Mouse (Mus musculus): ENCODE results near the gene Thap7. TPM values are rescaled to one million over a fixed set of nuclear protein-coding genes. Genes with fewer than 3 reads are reported as not detected.
"Not testable (repeated sequence)": the region's sequence is repeated elsewhere in the genome, so short reads cannot be mapped to it uniquely, and the experiment has no call there.

Thap7 gene
- polyA plus RNA-seq, 1 experiment from 2014 or later: 51.7 TPM

DNA sequence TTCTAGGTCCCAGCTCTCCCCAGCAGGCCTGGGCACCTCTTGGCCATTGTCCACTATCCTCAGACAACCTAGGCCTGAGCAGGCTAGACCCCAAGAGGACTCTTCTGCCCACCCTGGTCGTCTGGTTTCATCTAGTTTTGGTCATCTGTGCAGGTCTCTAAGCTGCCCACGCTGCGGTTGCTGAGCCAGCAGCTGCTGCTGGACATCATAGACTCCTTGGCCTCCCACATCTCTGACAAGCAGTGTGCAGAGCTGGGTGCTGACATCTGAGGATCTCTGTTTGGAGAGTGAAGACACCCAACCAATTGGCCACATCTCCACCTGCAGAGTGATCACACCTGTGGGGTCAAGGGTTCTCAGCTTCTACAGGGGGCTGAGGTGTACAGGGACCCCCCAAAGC is 5.4 kb downstream of the Thap7 start:
- H3K36me3 ChIP-seq (replicated peaks): peaks cover 87% of the 10 kb centered on the region
- peaks cover 16% of the 10 kb centered on the region for H3K4me1 ChIP-seq
- H3K4me3 ChIP-seq: no peak overlapping the region
- no peaks in the 10 kb centered on the region for H3K27me3 ChIP-seq (ENCODE audit: poor library complexity, severe bottlenecking)
- no peaks in the 10 kb centered on the region for H3K9me3 ChIP-seq
- H3K27ac ChIP-seq: no peak overlapping the region
- DNase-seq (ENCODE audit: extremely low spot score, low spot score): no peak
- WGBS: 86% methylated on average over 3 of the region's 3 CpGs

DNA sequence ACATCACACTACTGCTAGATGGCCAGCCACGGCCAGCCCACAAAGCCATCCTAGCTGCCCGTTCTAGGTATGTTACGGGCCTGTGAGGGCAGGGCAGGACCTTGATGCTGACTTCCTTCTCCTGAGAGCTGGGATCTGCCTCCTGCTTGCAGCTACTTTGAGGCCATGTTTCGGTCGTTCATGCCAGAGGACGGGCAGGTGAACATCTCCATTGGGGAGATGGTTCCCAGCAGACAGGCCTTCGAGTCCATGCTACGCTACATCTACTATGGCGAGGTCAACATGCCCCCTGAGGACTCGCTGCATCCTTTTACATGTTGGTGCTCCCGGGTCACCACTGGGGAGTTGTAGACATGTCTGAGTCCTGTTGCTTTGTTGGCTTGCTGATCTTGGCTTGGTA is 6.8 kb downstream of the Thap7 start:
- no peaks in the 10 kb centered on the region for H3K9me3 ChIP-seq
- H3K36me3 ChIP-seq (replicated peaks): peaks cover 98% of the 10 kb centered on the region
- H3K4me3 ChIP-seq: no peak overlapping the region
- peaks cover 3% of the 10 kb centered on the region; the same call in 1 of the 2 replicates for H3K4me1 ChIP-seq
- no peaks in the 10 kb centered on the region for H3K27me3 ChIP-seq (ENCODE audit: poor library complexity, severe bottlenecking)
- WGBS: 91% methylated on average over 11 of the region's 11 CpGs
- DNase-seq (ENCODE audit: extremely low spot score, low spot score): no peak
- H3K27ac ChIP-seq: no peak overlapping the region

DNA sequence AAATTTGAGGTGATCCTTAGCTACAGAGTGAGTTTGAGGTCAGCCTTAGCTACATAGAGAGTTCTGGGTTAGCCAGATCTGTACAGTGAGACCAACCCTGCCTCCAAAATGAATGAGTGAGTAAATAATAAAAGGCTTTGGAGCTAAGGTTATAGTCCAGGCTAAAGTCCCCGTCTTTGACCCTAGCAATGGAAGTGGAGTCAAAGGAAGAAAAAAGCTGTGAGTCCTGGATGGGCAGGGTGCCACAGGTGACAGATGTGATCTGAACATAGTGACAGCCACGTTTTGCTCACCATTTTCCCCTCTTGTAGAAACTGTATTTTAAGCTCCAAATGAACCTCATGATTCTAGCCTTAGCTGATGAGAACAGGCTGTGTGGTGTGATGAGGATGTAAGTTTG is 12.0 kb downstream of the Thap7 start:
- H3K9me3 ChIP-seq: no peaks in the 10 kb centered on the region
- H3K27me3 ChIP-seq (ENCODE audit: poor library complexity, severe bottlenecking): no peaks in the 10 kb centered on the region
- no peak overlapping the region for H3K27ac ChIP-seq
- DNase-seq (ENCODE audit: extremely low spot score, low spot score): no peak
- H3K36me3 ChIP-seq (replicated peaks): peaks cover 98% of the 10 kb centered on the region
- no peaks in the 10 kb centered on the region for H3K4me1 ChIP-seq
- 84% methylated on average over 2 of the region's 2 CpGs for WGBS
- H3K4me3 ChIP-seq: no peak overlapping the region

DNA sequence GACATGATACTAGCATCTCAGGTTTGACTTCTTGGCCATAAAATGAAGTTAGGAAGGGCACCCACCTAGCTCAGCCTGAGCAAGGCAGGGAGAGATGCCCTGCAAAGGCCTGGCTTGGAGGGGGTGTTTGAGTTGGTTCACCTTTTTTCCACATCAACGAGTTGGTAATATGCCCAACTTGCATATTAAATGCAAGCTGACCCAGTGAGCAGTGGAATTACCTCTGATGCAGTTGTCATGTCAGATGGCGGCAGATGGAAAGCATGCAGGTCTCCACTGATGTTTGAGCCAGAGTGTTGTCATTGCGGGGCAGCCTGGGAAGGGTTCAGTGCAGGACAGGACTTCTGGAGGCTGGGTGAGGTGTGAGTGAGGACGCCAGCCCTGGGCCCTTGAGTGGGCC is 19.5 kb downstream of the Thap7 start:
- peaks cover 55% of the 10 kb centered on the region for H3K36me3 ChIP-seq (replicated peaks)
- no peaks in the 10 kb centered on the region for H3K27me3 ChIP-seq (ENCODE audit: poor library complexity, severe bottlenecking)
- DNase-seq (ENCODE audit: extremely low spot score, low spot score): no peak
- no peak overlapping the region for H3K27ac ChIP-seq
- H3K4me1 ChIP-seq: peaks cover 15% of the 10 kb centered on the region
- H3K4me3 ChIP-seq: no peak overlapping the region
- WGBS: 90% methylated on average over 4 of the region's 4 CpGs
- no peaks in the 10 kb centered on the region for H3K9me3 ChIP-seq

DNA sequence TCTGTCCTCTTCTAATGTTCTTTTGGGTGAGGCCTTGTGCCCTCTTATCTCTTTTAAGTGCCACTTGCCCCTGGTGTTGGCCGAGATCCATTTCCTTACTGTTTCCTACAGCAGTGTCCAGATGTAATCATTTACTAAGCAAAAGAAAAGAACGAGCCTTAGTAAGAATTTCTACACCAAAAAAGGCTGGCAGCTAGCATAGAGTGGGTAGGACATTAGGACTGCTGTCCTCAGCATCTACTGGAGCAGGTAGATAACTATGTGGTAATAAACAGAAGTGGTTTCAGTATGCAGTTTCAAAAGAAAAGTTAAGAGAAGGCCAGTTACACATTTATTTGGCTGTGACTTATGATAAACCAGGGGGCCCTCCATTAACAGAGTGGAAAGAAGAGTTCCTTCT is 20.2 kb downstream of the Thap7 start:
- no peak for DNase-seq (ENCODE audit: extremely low spot score, low spot score)
- peaks cover 48% of the 10 kb centered on the region for H3K36me3 ChIP-seq (replicated peaks)
- H3K27me3 ChIP-seq (ENCODE audit: poor library complexity, severe bottlenecking): no peaks in the 10 kb centered on the region
- 92% methylated on average over 2 of the region's 2 CpGs for WGBS
- H3K9me3 ChIP-seq: no peaks in the 10 kb centered on the region
- H3K4me1 ChIP-seq: peaks cover 15% of the 10 kb centered on the region
- no peak overlapping the region for H3K27ac ChIP-seq
- H3K4me3 ChIP-seq: no peak overlapping the region

DNA sequence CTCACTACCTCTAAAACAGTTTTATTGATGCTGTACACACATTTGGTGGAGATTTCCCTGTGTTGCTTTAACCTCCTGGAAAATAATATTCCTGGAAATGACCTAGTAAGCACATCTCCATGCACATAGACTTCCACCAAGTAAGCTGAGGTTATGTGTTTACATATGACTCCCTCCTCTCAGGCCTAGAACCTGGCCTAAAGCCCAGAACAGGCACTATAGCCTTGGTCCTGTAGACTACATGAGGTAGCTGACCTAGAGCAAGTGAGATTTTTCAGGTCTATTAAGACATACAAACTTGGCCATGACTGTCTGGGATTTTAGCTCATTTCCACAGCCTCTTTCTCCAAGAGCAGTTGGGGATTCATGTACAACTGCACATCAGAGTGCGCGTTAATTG is 20.8 kb downstream of the Thap7 start:
- Histone ChIP-seq H3K9me3 (no peaks in the 10 kb centered on the region), H3K4me1 (peaks cover 15% of the 10 kb centered on the region), H3K36me3 (replicated peaks) (peaks cover 42% of the 10 kb centered on the region), H3K27ac (no peak overlapping the region), H3K4me3 (peak overlapping the region; percentile 68; the same call in 1 of the 2 replicates), H3K27me3 (ENCODE audit: poor library complexity, severe bottlenecking) (no peaks in the 10 kb centered on the region)
- no peak for DNase-seq (ENCODE audit: extremely low spot score, low spot score)
- 97% methylated on average over 2 of the region's 2 CpGs for WGBS

DNA sequence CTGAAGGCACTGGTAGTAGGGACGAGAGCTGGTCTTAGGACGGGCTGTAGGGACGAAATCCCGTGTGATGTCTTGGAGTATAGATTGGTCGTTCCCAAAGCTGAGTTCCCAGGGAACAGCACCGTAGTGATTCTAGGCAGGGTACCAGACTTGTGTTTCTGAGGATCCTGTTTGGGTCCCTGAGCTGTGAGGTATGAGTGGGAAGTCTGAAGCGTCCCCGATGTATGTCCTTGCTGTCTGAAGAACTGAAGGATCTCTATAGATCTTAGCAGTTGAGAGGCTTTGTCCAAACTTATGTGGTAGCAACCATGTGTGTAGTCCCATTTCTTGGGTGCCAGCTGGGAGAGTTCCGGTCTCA is 21.7 kb downstream of the Thap7 start:
- Histone ChIP-seq H3K27me3 (ENCODE audit: poor library complexity, severe bottlenecking) (no peaks in the 10 kb centered on the region), H3K4me3 (peak overlapping the region; percentile 68), H3K27ac (peak overlapping the region; percentile 92), H3K9me3 (no peaks in the 10 kb centered on the region), H3K36me3 (replicated peaks) (peaks cover 33% of the 10 kb centered on the region), H3K4me1 (peaks cover 15% of the 10 kb centered on the region)
- DNase-seq (ENCODE audit: extremely low spot score, low spot score): no peak
- WGBS: 15% methylated on average over 9 of the region's 9 CpGs

DNA sequence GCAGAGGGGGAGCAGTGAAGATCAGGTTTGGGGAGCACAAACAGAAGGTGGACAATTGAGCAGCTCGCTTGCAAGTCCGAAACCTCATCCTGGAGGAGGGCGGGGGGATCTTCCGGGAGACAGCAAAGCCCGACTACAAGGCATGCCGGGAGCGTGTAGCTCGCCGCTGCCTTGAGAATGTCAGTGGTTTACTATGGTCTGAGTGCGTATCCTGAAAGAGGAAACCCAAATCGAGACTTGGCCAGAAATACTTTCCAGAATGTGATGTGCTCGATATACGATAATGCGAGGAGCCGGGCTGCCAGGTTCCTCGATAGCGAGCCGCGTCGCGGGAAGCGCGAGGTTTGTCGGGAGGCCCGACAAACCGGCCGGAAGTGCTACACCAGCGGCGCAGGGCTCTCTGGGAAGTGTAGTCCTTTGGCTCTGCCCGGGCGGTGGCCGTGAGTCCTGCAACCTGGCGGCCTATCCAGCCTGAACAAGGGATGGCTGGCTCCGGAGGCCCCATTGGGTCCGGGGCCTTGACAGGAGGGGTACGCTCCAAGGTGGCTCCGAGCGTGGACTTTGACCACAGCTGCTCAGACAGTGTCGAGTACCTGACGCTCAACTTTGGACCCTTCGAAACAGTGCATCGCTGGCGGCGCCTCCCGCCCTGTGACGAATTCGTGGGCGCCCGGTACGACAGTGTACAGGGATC is 22.2 kb downstream of the Thap7 start, which contains the start of gene Lztr1:
Lztr1 (plus strand) TSS at position 143 of the 694 bp plus-strand sequence.
- peak; percentile 90 for DNase-seq (ENCODE audit: extremely low spot score, low spot score)
- peak within 1 kb of the TSS; percentile 92 for H3K27ac ChIP-seq
- WGBS: under 1% methylated on average over 50 of the region's 50 CpGs
- H3K4me1 ChIP-seq: peaks cover 15% of the 10 kb centered on the region
- no peaks in the 10 kb centered on the region for H3K27me3 ChIP-seq (ENCODE audit: poor library complexity, severe bottlenecking)
- H3K9me3 ChIP-seq: no peaks in the 10 kb centered on the region
- H3K36me3 ChIP-seq (replicated peaks): peaks cover 28% of the 10 kb centered on the region
- peak within 1 kb of the TSS; percentile 68 for H3K4me3 ChIP-seq

DNA sequence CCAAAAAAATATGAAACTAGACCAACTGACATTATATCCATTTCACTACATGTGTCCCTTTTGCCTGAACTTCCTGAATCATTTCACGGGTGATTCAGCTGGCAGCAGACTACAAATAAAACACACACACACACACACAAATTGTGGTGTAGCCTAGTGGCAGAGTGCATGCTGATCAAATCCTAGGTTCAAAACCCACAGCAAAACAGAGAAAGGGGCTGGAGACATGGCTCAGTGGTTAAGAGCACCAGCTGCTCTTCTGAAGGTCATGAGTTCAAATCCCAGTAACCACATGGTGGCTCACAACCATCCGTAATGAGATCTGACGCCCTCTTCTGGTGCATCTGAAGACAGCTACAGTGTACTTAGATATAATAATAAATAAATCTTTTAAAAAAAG is 22.9 kb downstream of the Thap7 start:
- Histone ChIP-seq H3K4me1 (peaks cover 15% of the 10 kb centered on the region), H3K36me3 (replicated peaks) (peaks cover 21% of the 10 kb centered on the region), H3K4me3 (peak overlapping the region; percentile 68), H3K27ac (peak overlapping the region; percentile 92)
- not testable (repeated sequence) for H3K27me3 ChIP-seq (ENCODE audit: poor library complexity, severe bottlenecking); DNase-seq (ENCODE audit: extremely low spot score, low spot score); H3K9me3 ChIP-seq
- 32% methylated on average over 3 of the region's 3 CpGs for WGBS

DNA sequence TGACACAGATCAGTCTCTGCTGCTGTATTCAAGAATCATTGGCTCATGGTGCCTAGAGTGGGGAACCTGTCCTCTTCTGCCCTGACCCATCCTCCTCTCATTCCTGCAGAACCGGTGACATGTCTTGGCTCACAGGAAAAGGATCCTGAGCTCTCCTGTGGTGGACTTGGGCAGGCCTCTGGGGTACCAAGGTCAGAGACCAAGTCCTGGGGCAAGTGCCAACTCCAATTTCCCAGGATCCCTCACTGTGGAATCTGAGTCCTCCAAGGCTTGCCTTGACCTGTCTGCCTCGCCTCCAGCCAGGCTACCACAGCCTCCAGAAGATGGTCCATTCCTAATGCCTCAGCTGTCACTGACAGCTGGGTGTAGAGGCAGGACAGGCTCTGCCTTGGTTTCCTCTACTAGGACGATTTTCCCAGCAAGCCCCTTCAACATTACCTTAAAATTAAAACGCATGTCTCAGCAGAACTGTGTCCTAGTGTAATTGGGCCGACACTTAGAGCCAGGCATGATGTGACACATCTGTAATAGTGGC is 23.9 kb downstream of the Thap7 start:
- Histone ChIP-seq H3K27ac (no peak overlapping the region), H3K36me3 (replicated peaks) (peaks cover 12% of the 10 kb centered on the region), H3K4me3 (no peak overlapping the region), H3K27me3 (ENCODE audit: poor library complexity, severe bottlenecking) (no peaks in the 10 kb centered on the region), H3K9me3 (no peaks in the 10 kb centered on the region), H3K4me1 (peaks cover 15% of the 10 kb centered on the region)
- 84% methylated on average over 5 of the region's 5 CpGs for WGBS
- DNase-seq (ENCODE audit: extremely low spot score, low spot score): no peak

DNA sequence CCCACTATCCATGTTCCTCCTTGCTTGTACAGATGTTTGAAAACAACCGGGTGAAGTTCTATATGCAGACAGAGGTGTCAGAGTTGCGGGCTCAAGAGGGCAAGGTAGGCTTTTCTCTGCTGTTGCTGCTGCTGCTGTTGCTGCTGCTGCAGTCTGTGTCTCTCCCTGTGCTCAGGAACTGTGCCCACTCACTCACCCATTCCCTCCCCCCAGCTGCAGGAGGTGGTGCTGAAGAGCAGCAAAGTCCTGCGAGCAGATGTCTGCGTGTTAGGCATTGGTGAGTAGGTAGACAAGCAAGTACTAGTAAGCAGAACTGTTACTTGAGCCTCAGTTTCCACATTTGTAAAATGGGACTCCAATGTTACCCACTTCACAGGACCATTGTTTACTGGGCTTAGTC is 28.3 kb downstream of the Thap7 start:
- peaks cover 17% of the 10 kb centered on the region for H3K4me1 ChIP-seq
- no peaks in the 10 kb centered on the region for H3K9me3 ChIP-seq
- WGBS: 82% methylated on average over 4 of the region's 4 CpGs
- H3K36me3 ChIP-seq (replicated peaks): no peaks in the 10 kb centered on the region
- H3K4me3 ChIP-seq: no peak overlapping the region
- DNase-seq (ENCODE audit: extremely low spot score, low spot score): no peak
- H3K27me3 ChIP-seq (ENCODE audit: poor library complexity, severe bottlenecking): no peaks in the 10 kb centered on the region
- no peak overlapping the region for H3K27ac ChIP-seq

DNA sequence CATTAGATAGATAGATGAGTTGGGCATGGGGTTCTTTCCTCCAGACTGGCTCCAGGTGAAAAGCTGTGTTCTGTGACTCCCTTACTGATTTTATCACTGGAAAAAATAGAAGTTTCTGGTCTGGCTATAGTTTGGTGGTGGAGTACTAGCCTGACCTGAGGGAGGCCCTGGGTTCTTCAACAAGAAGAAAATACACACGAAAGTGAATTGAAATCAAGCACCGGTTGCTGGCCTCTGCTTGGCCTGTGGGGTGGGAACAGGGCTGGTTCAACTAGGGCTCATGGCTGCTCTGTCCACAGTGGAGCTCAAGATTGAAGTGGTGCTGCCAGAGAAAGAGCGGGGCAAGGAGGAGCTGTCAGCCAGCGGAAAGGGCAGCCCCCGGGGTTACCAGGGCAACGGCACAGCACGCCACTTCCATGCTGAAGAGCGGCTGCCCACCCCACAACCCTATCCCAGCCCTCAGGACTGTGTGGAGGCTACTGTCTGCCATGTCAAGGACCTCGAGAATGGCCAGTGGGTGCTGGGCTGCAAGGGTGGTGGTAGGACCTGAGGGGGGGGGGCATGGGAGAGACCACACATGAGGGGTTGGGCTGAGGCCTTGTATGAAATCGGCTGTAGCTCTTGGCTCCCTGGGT is 31.6 kb downstream of the Thap7 start:
- H3K4me1 ChIP-seq: peaks cover 25% of the 10 kb centered on the region
- H3K4me3 ChIP-seq: peak overlapping the region; percentile 27
- no peaks in the 10 kb centered on the region for H3K27me3 ChIP-seq (ENCODE audit: poor library complexity, severe bottlenecking)
- H3K36me3 ChIP-seq (replicated peaks): no peaks in the 10 kb centered on the region
- peak overlapping the region; percentile 66 for H3K27ac ChIP-seq
- H3K9me3 ChIP-seq: no peaks in the 10 kb centered on the region
- 21% methylated on average over 10 of the region's 10 CpGs for WGBS
- DNase-seq (ENCODE audit: extremely low spot score, low spot score): peak; percentile 72

Measured in forebrain, embryonic 10.5 days (tissue).